Mouse (Mus musculus): ENCODE data around the gene Ddias. TPM values are rescaled to one million over a fixed set of nuclear protein-coding genes. Genes with fewer than 3 reads are reported as not detected.

Ddias gene
- polyA plus RNA-seq, 1 experiment from 2014 or later, result 19.3 TPM

- Histone ChIP-seq H3K9me3 (no peaks in the 10 kb centered on the region), H3K4me2 (replicated peaks) (no peak overlapping the region), H3K4me3 (no peak overlapping the region), H3K4me1 (no peaks in the 10 kb centered on the region), H3K36me3 (no peaks in the 10 kb centered on the region), H3K27ac (replicated peaks) (no peak overlapping the region), H3K27me3 (no peaks in the 10 kb centered on the region), H3K9ac (replicated peaks) (no peak overlapping the region)
- ATAC-seq (ENCODE audit: low FRiP score, low read depth), result no peak
- WGBS, result 92% methylated on average over 9 of the region's 9 CpGs
Measured at GRCm38 (mm10) chr7:92817886-92818285, 56.2 kb downstream of the Ddias start.

- no peak for ATAC-seq (ENCODE audit: low FRiP score, low read depth)
- H3K36me3 ChIP-seq, result no peaks in the 10 kb centered on the region
- H3K4me1 ChIP-seq, result no peaks in the 10 kb centered on the region
- H3K4me2 ChIP-seq (replicated peaks), result no peak overlapping the region
- H3K27ac ChIP-seq (replicated peaks), result no peak overlapping the region
- no peaks in the 10 kb centered on the region for H3K9me3 ChIP-seq
- H3K27me3 ChIP-seq, result no peaks in the 10 kb centered on the region
- no peak overlapping the region for H3K4me3 ChIP-seq
- H3K9ac ChIP-seq (replicated peaks), result no peak overlapping the region
- 83% methylated on average over 2 of the region's 2 CpGs for WGBS
Measured at GRCm38 (mm10) chr7:92817242-92817641, 56.8 kb downstream of the Ddias start.

- no peak for ATAC-seq (ENCODE audit: low FRiP score, low read depth)
- no peak overlapping the region for H3K9ac ChIP-seq (replicated peaks)
- no peak overlapping the region for H3K27ac ChIP-seq (replicated peaks)
Measured at GRCm38 (mm10) chr7:92811667-92812279, 62.3 kb downstream of the Ddias start.

More at GRCm38 (mm10) chr7:92811667-92812279, 62.3 kb downstream of the Ddias start:
- Histone ChIP-seq H3K27me3 (no peaks in the 10 kb centered on the region), H3K4me2 (replicated peaks) (no peak overlapping the region), H3K4me1 (no peaks in the 10 kb centered on the region), H3K4me3 (no peak overlapping the region), H3K9me3 (no peaks in the 10 kb centered on the region), H3K36me3 (no peaks in the 10 kb centered on the region)
- 87% methylated on average over 7 of the region's 7 CpGs for WGBS

Other genes starting within 250 kb of the Ddias start
- 12.6 and 12.7 TPM in 2 replicates for gene Ankrd42, start 237.1 kb downstream of the Ddias start, polyA plus RNA-seq (2016; fragmentation: Nextera tagmentation; extraction: Ambion mirVana)
- 31.2 and 33.1 TPM in 2 replicates for gene Pcf11, start 204.3 kb downstream of the Ddias start, polyA plus RNA-seq (2016; fragmentation: Nextera tagmentation; extraction: Ambion mirVana)
- 19.8 and 20.3 TPM in 2 replicates for gene Rab30, start 132.6 kb downstream of the Ddias start, polyA plus RNA-seq (2016; fragmentation: Nextera tagmentation; extraction: Ambion mirVana)
- 19.5 and 20.7 TPM in 2 replicates for gene Prcp, start 223 bp upstream of the Ddias start, polyA plus RNA-seq (2016; fragmentation: Nextera tagmentation; extraction: Ambion mirVana)
- gene Fam181b, start 205.6 kb upstream of the Ddias start, polyA plus RNA-seq (2016; fragmentation: Nextera tagmentation; extraction: Ambion mirVana), result 62.0 and 66.8 TPM in 2 replicates

All from midbrain, embryonic 12.5 days (tissue).